Mouse (Mus musculus) E14TG2a.4 (cell line): ENCODE results near the gene Bcl2.

Experiments used
- CTCF ChIP-seq: conservative IDR thresholded peaks from 2 replicates; pipeline ENCODE4 v1.5.1; 2014; ENCODE audit warnings: low read length
- NANOG ChIP-seq: IDR thresholded peaks from 2 replicates; pipeline ENCODE4 v1.6.1; 2014; ENCODE audit warnings: borderline replicate concordance, low read length, mixed read lengths
- POU5F1 ChIP-seq: IDR thresholded peaks from 2 replicates; pipeline ENCODE4 v1.6.1; 2014; ENCODE audit warnings: low read length, borderline replicate concordance

GRCm38 (mm10) chr1:106640577-106640976 lies 73.5 kb downstream of the Bcl2 start:
- TF ChIP-seq CTCF (no peak), POU5F1 (no peak), NANOG (no peak)
